Mouse (Mus musculus) lung, adult 2 months (tissue): ENCODE measurements at regions not wholly inside any gene's neighbourhood (a gene's known extent, or its start where the extent isn't known, plus 50 kb on each side); places are given as distances from the start of the nearest gene placed in this dataset.

Experiments
- CTCF ChIP-seq: fragments of 200-500 bp; IDR thresholded peaks from 2 replicates; pipeline ENCODE4 v1.5.1; 2011; ENCODE audit warnings: mild to moderate bottlenecking, low read length, control low read depth; ENCODE audit not compliant: insufficient read depth
- POLR2A ChIP-seq: fragments of 200-500 bp; IDR thresholded peaks from 2 replicates; pipeline ENCODE4 v1.6.1; 2011; ENCODE audit warnings: low read depth, mild to moderate bottlenecking, control low read depth, low read length, borderline replicate concordance; ENCODE audit errors: extremely low read depth

DNA sequence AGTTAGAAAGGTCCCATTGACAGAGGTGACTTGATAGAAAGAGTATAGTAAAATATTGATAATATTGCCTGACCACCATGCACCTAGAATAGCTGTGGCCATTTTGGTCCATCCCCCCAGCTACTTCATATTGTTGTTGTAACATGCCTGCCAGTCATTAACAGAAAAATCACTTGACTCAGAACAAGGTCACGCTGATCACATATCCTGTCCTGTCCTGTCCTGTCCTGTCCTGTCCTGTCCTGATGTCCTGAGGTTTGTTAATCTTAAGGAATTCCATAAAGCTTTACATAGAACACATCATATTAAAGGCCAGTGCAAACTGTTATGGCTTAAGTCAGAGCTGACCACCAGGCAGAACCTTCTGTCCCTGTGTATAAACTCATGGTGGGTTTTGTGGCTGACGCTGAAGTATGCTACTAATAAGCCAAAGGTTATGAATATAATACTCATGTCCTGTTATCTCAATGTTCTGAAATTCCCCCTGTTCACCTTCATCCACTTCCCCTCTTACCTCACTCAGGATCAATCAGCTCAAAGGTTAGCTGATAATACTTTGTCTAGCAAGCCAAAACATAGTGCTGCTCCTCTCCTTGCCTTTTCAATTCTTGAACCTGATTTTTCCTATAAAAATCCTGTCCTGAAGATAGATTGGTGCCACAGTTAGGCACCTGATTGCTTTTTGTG is 173.7 kb downstream of the Alg10b start:
- TF ChIP-seq CTCF: no peak
- no peak for TF ChIP-seq POLR2A
